Mouse (Mus musculus): ENCODE measurements around the gene Setd5.
A peak's percentile ranks its signal among the peaks of the same experiment; 100 is the strongest.

Gene Setd5

GRCm38 (mm10) chr6:113054552-113055107 lies 22.5 kb upstream of the Setd5 start:
- DNase-seq (ENCODE audit: low read depth): no peak

DNA sequence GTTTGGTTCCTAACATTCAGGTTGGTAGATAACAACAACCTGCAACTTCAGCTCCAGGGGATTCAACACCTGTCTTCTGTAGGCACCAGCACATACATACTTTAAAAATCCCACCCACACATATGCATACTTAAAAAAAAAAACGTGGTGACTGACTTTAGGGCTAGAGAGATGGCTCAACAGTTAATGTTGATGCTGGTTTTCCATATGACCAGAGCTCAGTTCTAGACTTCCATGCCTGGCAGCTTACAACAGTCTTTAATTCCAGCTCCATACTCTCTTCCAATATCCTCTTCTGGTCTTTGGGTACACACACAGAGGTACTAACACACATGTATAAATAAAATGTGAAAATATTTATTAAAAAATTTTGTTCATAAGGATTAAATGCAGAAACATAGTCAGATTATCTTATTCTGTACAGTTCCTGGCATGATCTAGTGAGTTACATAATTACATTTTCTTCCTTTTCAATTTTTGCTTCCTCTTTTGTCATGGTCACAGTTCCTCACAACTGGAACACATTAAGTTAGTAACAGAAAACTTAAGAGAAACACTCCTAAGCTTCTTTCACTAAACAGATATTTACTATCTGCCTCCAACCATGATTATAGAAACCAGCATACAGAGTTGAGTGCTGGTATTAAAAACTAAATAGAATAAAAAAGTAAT lies 16.1 kb upstream of the Setd5 start:
- DNase-seq (ENCODE audit: low read depth): no peak

- no peak for DNase-seq (ENCODE audit: low read depth)
Observed at GRCm38 (mm10) chr6:113062253-113062652, 14.9 kb upstream of the Setd5 start.

DNA sequence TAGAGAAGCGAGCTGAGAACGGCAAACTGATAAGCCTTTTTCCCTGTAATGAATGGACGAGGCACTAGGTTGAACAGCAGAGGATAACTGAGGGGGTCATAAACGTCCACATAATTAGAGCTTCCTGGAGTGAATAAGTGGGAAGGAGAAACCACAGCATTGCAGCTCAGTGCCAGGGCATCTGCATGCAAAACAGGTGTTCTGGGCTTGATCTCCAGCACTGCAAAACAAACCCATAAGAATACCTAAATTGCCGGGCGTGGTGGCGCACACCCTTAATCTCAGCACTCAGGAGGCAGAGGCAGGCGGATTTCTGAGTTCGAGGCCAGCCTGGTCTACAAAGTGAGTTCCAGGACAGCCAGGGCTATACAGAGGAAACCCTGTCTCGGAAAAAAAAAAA lies 13.8 kb upstream of the Setd5 start:
- no peak for DNase-seq (ENCODE audit: low read depth)

GRCm38 (mm10) chr6:113065186-113065585 lies 12.0 kb upstream of the Setd5 start:
- no peak for DNase-seq (ENCODE audit: low read depth)

- no peak for DNase-seq (ENCODE audit: low read depth)
Observed at GRCm38 (mm10) chr6:113069154-113069553, 8.0 kb upstream of the Setd5 start.

- no peak for DNase-seq (ENCODE audit: low read depth)
Observed at GRCm38 (mm10) chr6:113075261-113075660, 1.9 kb upstream of the Setd5 start.

DNA sequence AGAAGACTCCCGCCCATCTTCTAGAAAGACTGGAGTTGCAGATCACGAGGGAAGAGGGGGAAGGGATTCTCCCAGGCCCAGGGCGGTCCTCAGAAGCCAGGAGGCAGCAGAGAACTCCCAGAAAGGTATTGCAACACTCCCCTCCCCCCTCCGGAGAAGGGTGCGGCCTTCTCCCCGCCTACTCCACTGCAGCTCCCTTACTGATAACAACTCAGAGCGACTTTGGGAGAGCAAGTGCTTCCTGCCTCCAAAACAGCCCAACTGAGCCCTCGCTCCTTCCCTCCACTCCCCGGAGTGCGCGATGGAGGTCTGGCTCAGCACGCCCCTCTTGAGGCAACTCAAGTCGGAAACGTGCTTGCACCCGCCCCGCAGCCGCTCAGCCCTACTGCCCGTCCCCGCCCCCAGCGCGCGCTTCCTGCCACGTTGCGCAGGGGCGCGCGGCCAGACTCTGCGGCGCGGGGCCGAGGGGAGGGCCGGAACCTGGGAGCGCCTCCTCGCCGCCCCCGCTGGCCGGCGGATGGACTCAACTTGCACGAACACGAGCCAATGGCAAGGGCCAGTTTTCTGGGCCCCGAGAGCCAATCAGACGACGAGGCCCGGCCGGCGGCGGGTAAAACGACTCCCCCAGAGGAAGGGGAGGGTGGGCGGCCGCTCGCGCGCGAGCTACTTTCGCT lies 1.0 kb upstream of the Setd5 start:
- DNase-seq (ENCODE audit: low read depth): peak; percentile 95

GRCm38 (mm10) chr6:113077569-113078030 lies 435 bp downstream of the Setd5 start:
- DNase-seq (ENCODE audit: low read depth): no peak

DNA sequence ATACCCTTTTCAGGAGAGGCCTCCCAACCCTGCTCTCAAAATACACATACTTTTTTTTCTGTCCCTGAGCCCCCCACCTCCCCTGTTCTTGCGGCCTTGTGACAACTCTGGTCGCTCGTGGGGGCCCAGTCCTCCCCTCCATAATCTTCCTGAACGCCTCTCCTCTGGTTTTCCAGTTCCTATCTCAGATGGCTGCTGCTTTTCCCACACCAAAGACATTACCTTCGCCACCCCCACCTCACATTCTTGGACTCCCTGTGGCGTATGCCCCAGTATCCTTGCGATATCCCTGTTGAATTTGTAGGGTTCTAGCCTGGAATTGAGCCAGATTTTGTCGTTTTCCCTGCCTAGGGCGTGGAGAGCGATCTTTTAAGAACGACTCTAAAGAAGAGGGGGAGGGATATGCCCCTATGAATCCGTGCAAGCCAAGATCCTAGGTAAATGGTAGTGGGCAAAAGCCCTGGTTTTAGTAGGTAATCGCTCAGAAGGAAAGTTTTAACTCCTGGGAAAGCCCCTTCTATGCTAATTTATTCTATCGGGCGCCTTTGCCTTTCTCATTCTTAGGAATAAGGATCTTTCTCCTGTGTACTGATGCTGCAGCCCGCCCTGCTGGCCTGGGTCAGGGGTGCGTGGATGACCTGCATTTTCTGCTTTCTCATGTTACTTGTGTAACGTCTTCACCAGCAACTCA lies 1.0 kb downstream of the Setd5 start:
- peak; percentile 62 for DNase-seq (ENCODE audit: low read depth)

GRCm38 (mm10) chr6:113079492-113079891 lies 2.3 kb downstream of the Setd5 start:
- no peak for DNase-seq (ENCODE audit: low read depth)

DNA sequence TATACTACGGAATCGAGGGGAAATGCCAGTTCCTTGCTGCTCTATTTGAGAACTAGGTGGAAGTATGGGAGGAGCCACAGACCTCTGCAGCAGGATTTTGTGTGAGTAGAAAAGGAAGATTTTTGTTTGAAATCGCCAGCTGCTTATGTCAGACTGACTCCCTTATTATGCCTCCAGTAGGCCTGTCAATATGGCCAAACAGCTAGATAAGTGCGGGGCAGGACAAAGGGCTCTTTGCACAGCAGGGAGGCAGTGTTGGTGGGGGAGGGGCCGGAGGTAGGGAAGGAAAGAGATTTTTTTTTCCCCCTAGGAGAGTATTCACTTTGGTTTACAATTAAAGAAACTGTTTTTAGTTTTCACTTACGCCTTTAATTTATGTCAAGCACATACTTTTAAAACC lies 5.1 kb downstream of the Setd5 start:
- no peak for DNase-seq (ENCODE audit: low read depth)

DNA sequence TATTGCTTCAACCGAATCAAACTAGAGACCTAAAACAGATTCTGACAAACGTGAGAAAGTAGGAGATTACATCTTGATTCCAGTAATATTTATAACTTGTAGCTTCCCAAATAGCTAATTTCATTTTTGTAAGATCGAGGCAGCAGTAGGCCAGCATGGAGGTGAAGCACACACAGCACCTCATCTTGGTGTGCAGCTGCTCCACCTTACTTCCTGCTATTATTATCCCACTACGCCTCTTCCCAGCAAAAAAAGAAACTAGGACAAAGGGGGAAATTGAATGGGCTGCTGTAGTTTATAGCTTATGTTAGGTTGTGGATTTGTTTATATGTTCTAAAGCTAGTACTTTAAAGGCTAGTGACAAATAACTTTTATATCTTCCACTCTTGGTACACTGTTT lies 7.4 kb downstream of the Setd5 start:
- no peak for DNase-seq (ENCODE audit: low read depth)

DNA sequence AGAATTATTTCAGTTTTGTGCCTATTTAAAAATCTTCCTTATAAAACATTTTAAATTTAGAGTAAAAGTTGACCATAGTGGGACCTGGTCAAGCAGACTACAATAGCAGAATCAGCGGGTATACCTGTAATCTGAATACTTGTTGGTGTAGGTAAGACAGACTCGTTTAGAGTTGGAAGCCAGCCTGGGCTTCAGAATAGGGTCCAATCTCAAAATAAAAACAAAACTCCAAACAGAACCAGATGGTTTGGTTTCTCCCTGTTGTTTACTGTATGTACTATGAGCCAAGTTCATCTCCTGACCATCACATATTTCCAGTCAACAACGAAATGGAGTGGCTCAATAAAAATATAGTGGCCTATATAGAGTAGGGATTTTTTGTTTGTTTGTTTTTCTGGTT lies 16.0 kb downstream of the Setd5 start:
- DNase-seq (ENCODE audit: low read depth): no peak

DNA sequence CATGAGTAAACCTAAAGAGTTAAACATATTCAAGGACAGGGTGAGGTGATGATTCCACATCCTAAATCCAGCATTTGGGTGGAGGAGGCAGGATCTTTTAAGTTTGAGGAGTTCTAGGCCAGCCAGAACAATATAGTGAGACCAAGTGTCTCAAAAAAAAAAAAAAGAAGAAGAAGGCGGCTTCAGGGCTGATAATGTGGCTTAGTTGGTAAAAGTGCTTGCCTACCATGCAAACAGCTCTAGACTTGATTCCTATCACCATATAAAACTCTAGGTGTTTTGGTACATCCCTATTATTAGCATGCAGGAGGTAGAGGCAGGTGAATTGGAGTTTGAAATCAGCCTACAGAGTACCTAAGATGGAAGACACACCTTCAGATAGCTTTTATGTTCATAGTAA lies 18.4 kb downstream of the Setd5 start:
- no peak for DNase-seq (ENCODE audit: low read depth)

DNA sequence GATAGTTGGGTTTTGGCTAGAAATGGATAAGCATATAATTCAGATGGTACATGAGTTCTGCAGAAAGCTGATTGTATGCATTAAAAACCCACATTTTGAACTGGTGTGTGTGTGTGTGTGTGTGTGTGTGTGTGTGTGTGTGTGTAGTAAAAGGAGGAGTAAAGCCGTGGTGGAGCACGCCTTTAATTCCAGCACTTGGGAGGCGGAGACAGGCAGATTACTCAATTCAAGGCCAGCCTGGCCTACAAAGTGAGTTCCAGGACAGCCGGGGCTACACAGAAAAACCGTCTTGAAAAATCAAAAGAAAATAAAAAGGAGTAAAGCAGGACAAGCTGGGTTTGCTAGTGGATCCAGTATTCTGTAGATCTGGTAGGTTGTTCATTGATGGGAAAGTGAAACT lies 20.5 kb downstream of the Setd5 start:
- no peak for DNase-seq (ENCODE audit: low read depth)

- DNase-seq (ENCODE audit: low read depth): peak; percentile 44
Observed at GRCm38 (mm10) chr6:113099640-113100289, 22.6 kb downstream of the Setd5 start.

DNA sequence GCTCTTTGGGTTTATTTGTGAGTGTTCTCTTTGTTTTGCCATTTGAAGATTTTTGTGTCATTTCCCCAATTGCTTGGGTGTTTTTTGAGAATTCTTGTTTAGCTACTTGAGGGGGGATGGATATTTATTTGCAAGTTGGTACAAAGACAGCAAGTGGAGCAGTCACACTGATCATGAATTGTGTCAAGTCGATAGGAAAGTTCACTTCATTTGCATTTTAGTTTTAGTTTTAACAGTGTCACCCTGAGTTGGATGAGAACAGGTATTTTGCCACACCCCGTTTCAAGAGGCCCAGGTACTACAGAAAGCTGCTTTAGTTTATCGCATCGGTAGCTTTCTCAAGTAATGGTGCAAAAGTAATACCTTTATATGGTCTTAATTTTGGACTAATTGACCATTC lies 25.4 kb downstream of the Setd5 start:
- no peak for DNase-seq (ENCODE audit: low read depth)

DNA sequence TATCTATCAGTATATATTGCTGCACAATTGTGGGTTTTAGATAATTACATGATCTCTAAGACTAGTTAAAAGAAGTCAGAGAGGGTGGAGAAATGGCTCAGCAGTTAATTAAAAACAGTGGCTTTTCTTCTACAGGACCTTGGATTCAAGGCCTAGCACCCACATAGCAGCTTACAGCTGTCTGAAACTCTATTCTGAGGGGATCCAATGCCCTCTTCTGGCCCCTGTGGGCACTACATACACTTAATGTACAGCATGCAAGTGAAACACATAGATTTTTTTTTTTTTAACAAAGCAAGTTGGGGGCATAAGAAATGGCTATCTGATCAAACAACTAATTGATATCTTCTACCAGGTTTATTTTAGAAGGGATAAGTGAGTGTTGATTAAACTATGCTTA lies 26.6 kb downstream of the Setd5 start:
- DNase-seq (ENCODE audit: low read depth): peak; percentile 82

DNA sequence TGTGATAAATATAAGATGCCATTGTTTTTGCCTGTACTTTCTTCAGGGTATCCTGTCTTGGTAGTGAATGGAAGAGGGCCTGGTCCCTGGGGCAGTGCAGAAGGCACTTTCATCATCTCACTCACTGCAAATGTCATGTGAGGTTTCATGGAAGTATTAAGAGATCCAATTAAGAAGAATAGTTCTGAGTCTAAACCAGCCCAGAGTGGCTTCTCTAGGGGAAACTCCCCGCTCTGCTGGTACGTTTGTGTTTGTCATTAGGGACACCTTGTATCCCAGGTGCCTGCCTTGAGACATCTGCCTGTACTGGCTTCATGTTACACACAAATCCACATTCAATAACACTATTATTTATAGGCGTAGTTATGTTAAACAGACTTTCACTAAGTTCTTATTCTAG lies 32.2 kb downstream of the Setd5 start:
- DNase-seq (ENCODE audit: low read depth): no peak

GRCm38 (mm10) chr6:113109956-113110355 lies 32.8 kb downstream of the Setd5 start:
- DNase-seq (ENCODE audit: low read depth): no peak

GRCm38 (mm10) chr6:113120806-113121205 lies 43.6 kb downstream of the Setd5 start:
- DNase-seq (ENCODE audit: low read depth): no peak
